Mouse (Mus musculus): ENCODE results near the gene Dact3. TPM values are rescaled to one million over a fixed set of nuclear protein-coding genes. Genes with fewer than 3 reads are reported as not detected.

Dact3 gene
- polyA plus RNA-seq, 1 experiment, result 169 TPM

DNA sequence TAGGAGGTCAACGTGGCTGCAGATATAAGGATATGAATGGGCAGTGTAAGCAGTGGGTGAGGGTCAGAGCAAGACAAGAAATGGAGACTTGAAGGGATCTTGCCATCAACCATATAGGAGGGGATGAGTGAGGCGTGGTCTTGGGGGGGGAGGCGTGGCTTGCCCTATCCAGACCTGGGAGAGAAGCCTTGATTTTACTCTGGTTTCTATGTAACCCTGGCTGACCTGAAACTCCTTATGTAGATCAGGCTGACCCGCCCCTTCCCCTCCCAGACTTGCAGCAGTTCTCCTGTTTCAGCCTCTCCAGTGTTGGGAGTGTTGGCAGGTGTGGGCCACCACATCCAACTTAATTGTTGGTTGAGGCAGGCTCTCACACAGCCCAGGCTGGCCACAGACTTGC lies 9.2 kb downstream of the Dact3 start:
- no peak overlapping the region for H3K4me3 ChIP-seq (ENCODE audit: insufficient read depth, low read length)
- H3K27ac ChIP-seq (ENCODE audit: insufficient read depth, low read length), result no peak overlapping the region
- H3K4me1 ChIP-seq (ENCODE audit: control insufficient read depth, insufficient read depth, low read length), result no peaks in the 10 kb centered on the region
- TF ChIP-seq POLR2A (IDR thresholded peaks at IDR 0.05; ENCODE audit: extremely low read depth, insufficient read depth, low read length) (no peak), CTCF (IDR thresholded peaks at IDR 0.05; ENCODE audit: extremely low read depth, insufficient read depth, low read length) (no peak)

DNA sequence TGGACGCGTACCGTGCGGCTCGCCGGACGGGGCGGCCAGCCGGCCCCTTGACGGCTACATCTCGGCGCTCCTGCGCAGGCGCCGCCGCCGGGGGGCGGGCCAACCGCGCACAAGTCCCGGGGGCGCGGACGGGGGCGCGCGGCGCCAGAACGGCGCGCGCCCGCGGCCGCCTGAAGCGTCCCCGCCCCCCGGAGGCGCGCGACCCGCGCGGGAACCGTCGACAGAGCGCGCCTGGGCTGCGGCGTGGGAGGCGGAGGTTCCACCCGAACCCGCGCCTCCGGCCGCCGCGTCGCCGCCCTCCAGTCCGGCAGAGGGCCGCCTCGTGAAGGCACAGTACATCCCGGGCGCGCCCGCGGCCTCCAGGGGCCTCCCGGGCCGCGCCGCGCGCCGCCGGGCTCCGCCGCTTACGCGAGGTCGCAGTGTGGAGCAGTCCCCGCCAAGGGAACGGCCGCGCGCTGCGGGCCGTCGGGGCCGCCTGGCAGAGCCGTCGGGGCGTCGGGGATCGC lies 10.2 kb downstream of the Dact3 start:
- Histone ChIP-seq H3K4me3 (ENCODE audit: insufficient read depth, low read length) (no peak overlapping the region), H3K27ac (ENCODE audit: insufficient read depth, low read length) (no peak overlapping the region), H3K4me1 (ENCODE audit: control insufficient read depth, insufficient read depth, low read length) (no peaks in the 10 kb centered on the region)
- TF ChIP-seq CTCF (IDR thresholded peaks at IDR 0.05; ENCODE audit: extremely low read depth, insufficient read depth, low read length), result no peak
- no peak for TF ChIP-seq POLR2A (IDR thresholded peaks at IDR 0.05; ENCODE audit: extremely low read depth, insufficient read depth, low read length)

DNA sequence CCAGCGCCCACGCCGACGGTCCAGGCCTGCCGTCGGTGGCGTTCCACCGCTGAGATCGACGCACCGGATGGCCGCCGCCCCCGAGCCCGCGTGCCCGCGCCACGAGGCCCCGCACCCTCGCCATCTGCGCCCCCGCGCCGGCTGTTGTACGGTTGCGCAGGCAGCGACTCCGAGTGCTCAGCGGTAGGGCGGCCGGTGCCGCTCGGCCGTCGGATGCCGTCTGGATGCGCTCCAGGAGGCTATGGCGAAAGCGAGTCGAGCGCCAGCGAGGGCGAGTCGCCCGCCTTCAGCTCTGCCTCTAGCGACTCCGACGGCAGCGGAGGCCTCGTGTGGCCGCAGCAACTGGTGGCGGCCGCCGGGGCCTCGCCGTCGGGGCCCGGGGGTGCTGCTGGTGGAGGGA lies 10.8 kb downstream of the Dact3 start:
- H3K4me1 ChIP-seq (ENCODE audit: control insufficient read depth, insufficient read depth, low read length), result no peaks in the 10 kb centered on the region
- H3K27ac ChIP-seq (ENCODE audit: insufficient read depth, low read length), result no peak overlapping the region
- TF ChIP-seq POLR2A (IDR thresholded peaks at IDR 0.05; ENCODE audit: extremely low read depth, insufficient read depth, low read length) (no peak), CTCF (IDR thresholded peaks at IDR 0.05; ENCODE audit: extremely low read depth, insufficient read depth, low read length) (no peak)
- H3K4me3 ChIP-seq (ENCODE audit: insufficient read depth, low read length), result no peak overlapping the region

DNA sequence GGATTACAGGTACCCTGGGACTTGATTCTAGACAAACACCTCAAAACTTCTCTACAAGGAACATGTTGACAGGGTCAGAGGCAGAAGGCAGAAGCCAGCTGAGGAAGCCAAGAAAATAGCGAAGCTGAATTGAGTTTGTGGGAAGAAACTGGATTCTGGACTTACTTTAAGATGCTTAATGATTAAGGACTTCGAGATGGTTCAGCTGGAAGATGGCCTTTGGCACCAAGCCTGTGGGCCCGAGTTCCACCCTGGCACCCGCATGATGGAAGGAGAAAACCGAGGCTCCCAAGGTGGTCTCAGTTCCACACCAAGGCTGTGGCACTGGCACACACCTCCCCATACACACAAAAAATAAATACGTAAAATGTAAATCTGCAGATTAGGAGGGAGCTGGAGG lies 15.4 kb downstream of the Dact3 start:
- Histone ChIP-seq H3K4me3 (ENCODE audit: insufficient read depth, low read length) (no peak overlapping the region), H3K27ac (ENCODE audit: insufficient read depth, low read length) (no peak overlapping the region), H3K4me1 (ENCODE audit: control insufficient read depth, insufficient read depth, low read length) (no peaks in the 10 kb centered on the region)
- TF ChIP-seq POLR2A (IDR thresholded peaks at IDR 0.05; ENCODE audit: extremely low read depth, insufficient read depth, low read length), result no peak

DNA sequence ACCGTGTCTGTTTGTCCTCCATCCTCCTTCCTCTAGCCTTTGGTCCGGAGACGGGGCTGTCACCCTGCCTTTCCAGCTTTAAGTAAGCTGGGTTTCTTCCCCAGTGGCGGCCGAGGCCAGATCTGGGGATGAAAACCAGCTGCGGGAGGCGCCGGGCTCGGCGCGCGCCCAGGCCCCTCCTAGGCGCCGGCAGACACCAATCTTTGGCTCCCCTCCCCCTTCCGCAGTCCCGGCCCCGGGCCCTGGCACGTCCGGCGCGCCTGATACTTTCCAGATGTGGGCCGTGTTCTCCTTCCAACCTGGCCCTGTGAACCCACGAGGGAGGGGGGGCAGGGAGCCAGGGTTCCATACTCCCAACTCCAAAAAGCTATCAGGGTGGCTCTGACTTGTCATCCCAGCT lies 15.8 kb downstream of the Dact3 start:
- Histone ChIP-seq H3K27ac (ENCODE audit: insufficient read depth, low read length) (no peak overlapping the region), H3K4me3 (ENCODE audit: insufficient read depth, low read length) (no peak overlapping the region), H3K4me1 (ENCODE audit: control insufficient read depth, insufficient read depth, low read length) (no peaks in the 10 kb centered on the region)
- TF ChIP-seq CTCF (IDR thresholded peaks at IDR 0.05; ENCODE audit: extremely low read depth, insufficient read depth, low read length) (no peak), POLR2A (IDR thresholded peaks at IDR 0.05; ENCODE audit: extremely low read depth, insufficient read depth, low read length) (no peak)

DNA sequence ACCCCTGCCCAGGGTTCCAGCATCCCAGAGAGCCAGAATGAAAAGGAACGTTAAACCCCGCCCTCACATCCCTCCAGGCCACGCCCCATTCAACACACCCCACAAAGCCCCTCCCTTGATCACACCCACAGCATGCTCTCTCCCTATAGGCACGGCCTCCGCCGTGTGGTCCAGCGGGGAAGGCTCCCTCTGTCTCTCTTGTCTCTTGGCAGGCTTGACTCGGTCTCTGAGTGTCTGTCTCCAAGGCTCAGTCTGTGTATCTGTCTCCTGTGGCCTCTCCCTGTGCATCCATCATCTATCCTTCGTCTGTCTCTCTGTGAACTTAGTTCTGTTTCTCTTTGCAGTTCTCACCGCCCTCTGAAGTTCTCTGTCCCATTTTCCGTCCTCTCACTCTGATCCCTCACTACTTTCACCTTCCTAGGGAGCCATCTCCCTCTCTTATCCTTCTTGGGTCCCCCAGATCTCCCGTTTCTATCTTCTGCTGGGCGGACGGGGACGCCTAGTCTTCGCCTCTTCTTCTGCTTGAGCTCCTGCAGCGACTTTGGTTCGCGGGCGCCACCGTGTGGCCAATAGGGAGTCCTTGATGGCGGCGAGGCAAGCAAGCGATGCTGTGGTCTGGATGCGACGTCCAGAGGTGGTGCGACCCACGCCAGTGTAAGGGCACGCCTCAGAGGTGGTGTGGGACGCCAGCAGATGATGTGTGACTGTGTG lies 16.7 kb downstream of the Dact3 start, which contains the start of gene Gng8:
Gene Gng8, plus strand, starts transcription at position 146 of the 711 bp plus-strand sequence.
- TF ChIP-seq CTCF (IDR thresholded peaks at IDR 0.05; ENCODE audit: extremely low read depth, insufficient read depth, low read length) (peak; percentile 71), POLR2A (IDR thresholded peaks at IDR 0.05; ENCODE audit: extremely low read depth, insufficient read depth, low read length) (0 out of 2 replicates have a peak, but pooled peaks have one; percentile 19)
- no peak within 1 kb of the TSS for H3K27ac ChIP-seq (ENCODE audit: insufficient read depth, low read length)
- no peak within 1 kb of the TSS for H3K4me3 ChIP-seq (ENCODE audit: insufficient read depth, low read length)
- H3K4me1 ChIP-seq (ENCODE audit: control insufficient read depth, insufficient read depth, low read length), result no peaks in the 10 kb centered on the region

DNA sequence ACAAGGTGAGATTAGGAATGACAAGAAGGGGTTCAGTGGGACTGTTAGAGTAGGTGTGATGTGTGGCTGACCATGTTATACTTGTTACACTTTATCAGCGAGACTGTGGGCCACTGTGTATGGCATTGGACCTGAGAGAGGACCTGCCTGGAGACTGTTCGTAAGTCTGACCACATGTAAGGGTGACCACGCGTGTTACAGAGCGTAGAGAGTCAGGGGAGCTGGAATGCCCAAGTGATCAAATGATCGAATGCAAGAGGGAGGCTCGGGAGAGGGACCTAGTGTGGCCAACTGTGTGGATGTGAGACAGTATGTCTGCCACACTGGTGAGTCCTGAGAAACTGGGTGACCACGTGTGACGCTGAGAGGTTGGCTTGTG lies 17.2 kb downstream of the Dact3 start:
- H3K4me3 ChIP-seq (ENCODE audit: insufficient read depth, low read length), result no peak overlapping the region
- H3K27ac ChIP-seq (ENCODE audit: insufficient read depth, low read length), result no peak overlapping the region
- no peaks in the 10 kb centered on the region for H3K4me1 ChIP-seq (ENCODE audit: control insufficient read depth, insufficient read depth, low read length)
- no peak for TF ChIP-seq CTCF (IDR thresholded peaks at IDR 0.05; ENCODE audit: extremely low read depth, insufficient read depth, low read length)
- no peak for TF ChIP-seq POLR2A (IDR thresholded peaks at IDR 0.05; ENCODE audit: extremely low read depth, insufficient read depth, low read length)

DNA sequence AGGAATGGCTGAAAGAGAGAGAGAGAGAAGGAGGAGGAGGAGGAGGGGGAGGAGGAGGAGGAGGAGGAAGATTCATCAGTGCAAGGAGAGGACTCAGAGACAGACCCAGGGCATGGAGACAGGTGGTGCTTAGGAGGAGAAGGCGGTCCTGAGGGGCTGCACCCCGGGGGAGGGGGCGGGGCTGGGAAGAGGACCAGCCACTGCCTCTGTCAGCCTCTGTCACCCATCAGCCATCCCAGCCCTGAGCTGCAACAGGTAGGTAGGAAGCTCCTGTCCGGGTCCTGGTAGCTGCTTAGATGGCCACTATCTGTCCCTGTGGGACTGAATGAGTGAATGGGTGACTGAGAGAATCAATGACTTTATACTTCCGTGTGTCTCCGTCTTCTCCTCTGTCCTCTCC lies 18.5 kb downstream of the Dact3 start:
- Histone ChIP-seq H3K4me1 (ENCODE audit: control insufficient read depth, insufficient read depth, low read length) (no peaks in the 10 kb centered on the region), H3K4me3 (ENCODE audit: insufficient read depth, low read length) (no peak overlapping the region), H3K27ac (ENCODE audit: insufficient read depth, low read length) (no peak overlapping the region)
- TF ChIP-seq CTCF (IDR thresholded peaks at IDR 0.05; ENCODE audit: extremely low read depth, insufficient read depth, low read length) (no peak), POLR2A (IDR thresholded peaks at IDR 0.05; ENCODE audit: extremely low read depth, insufficient read depth, low read length) (no peak)

DNA sequence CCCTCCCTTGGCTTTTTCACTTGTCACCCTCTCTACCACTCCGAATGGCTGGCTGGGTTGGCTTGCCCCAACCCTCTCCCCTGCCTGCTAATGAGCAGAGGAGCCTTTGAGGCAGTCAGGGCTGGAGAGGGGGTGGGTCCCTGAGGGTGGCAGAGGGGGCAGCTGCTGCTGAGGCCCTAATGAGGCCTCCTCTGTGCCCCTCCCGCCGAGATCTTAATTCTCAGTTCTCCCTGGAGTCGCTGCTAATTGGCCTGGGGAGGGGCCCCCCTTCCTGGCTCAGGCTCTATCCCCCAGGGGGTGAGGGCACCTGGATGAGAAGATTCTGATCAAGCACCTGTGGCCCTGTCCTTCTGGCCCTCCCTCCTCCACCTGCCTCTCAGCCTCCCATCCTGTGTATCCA lies 19.2 kb downstream of the Dact3 start:
- Histone ChIP-seq H3K4me3 (ENCODE audit: insufficient read depth, low read length) (no peak overlapping the region), H3K27ac (ENCODE audit: insufficient read depth, low read length) (no peak overlapping the region), H3K4me1 (ENCODE audit: control insufficient read depth, insufficient read depth, low read length) (no peaks in the 10 kb centered on the region)
- TF ChIP-seq CTCF (IDR thresholded peaks at IDR 0.05; ENCODE audit: extremely low read depth, insufficient read depth, low read length), result no peak
- TF ChIP-seq POLR2A (IDR thresholded peaks at IDR 0.05; ENCODE audit: extremely low read depth, insufficient read depth, low read length), result no peak

DNA sequence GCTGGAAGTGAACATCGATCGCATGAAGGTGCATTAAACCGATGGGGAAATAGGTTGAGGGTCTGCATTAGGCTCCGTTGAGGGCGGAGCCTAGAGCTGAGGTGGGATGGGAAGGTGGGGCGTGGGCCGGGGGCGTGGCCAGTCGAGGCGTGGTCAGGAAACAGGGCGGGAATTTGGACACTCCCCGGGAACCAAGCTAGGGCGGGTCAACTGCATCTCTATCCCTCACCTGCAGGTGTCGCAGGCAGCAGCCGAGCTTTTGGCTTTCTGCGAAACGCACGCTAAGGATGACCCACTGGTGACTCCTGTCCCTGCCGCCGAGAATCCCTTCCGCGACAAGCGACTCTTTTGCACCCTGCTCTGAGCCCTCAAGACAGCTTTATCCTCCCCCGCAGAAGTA lies 19.9 kb downstream of the Dact3 start:
- H3K27ac ChIP-seq (ENCODE audit: insufficient read depth, low read length), result no peak overlapping the region
- H3K4me3 ChIP-seq (ENCODE audit: insufficient read depth, low read length), result no peak overlapping the region
- no peaks in the 10 kb centered on the region for H3K4me1 ChIP-seq (ENCODE audit: control insufficient read depth, insufficient read depth, low read length)
- TF ChIP-seq POLR2A (IDR thresholded peaks at IDR 0.05; ENCODE audit: extremely low read depth, insufficient read depth, low read length), result no peak
- peak; percentile 64 for TF ChIP-seq CTCF (IDR thresholded peaks at IDR 0.05; ENCODE audit: extremely low read depth, insufficient read depth, low read length)
